Mouse (Mus musculus) left cerebral cortex, adult 8-10 months (tissue): ENCODE results near the gene Tyro3. TPM values are rescaled to one million over a fixed set of nuclear protein-coding genes. Genes with fewer than 3 reads are reported as not detected.

Experiments
- DNase-seq, 2 experiments: peaks; one replicate each; pipeline ENCODE4 v3.0.0; 2022; ENCODE audit warnings: low spot score in 2 of 2
- total RNA-seq, 4 experiments: library from RNA; stranded (reverse); gene quantifications; 2 replicates each; pipeline ENCODE4 v1.2.4; 2022

Tyro3 gene
- total RNA-seq, 4 experiments from 2014 or later = 180 to 223 (median 191) TPM

GRCm38 (mm10) chr2:119803618-119804274 lies 6.2 kb downstream of the Tyro3 start:
- no peak for DNase-seq

DNA sequence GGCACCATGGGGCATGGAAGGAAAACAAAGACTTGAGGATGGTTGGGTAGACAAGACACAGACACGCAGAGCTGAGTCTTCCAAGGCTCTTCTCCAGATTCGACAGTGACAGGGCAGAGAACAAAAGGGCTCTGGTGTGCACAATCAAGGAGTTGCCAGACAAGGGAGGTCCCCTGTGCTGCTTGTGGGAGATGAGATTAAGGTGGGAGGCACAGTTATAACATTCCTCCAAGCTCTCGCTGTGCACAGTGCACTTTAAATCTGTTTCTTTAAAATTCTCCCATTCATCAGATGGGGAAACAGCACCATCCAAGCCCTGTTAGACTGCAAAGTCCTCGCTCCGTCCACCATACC lies 6.7 kb downstream of the Tyro3 start:
- DNase-seq = no peak

- no peak for DNase-seq
These were observed 7.2 kb downstream of the Tyro3 start for GRCm38 (mm10) chr2:119804776-119805175.

DNA sequence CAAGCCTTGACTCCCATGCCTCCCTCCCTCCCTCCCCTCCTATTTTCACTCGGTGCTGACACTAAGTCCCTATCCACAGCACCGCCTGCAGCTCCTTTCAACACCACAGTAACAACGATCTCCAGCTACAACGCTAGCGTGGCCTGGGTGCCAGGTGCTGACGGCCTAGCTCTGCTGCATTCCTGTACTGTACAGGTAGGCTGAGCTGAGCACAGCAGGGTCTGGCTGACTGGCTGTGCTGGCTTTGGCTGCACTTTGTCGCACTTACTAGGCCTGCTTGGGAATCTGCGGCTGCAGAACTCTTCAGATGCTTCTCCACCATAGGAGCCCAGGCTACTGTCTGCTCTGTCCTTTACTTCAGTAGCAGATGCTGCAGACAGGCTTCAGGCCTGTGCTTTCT lies 8.0 kb downstream of the Tyro3 start:
- no peak for DNase-seq

DNA sequence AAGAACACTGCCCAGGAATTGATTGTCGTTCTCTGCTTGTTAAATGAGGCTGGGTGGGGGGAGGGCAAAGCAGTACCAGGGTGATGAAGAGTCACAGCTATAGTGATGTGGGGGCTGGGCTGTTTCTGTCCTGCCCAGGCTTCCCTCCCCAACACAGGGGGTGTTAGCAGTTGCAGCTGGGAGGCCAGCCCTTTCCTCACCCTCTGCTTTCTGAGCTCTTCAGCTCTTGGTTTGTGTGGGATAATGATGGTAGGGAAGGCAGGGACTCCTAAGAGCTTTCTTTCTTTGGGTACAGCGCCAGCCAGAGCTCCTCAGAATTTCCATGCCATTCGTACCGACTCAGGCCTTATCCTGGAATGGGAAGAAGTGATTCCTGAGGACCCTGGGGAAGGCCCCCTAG lies 10.9 kb downstream of the Tyro3 start:
- no peak for DNase-seq

GRCm38 (mm10) chr2:119808881-119809280 lies 11.3 kb downstream of the Tyro3 start:
- DNase-seq = no peak

DNA sequence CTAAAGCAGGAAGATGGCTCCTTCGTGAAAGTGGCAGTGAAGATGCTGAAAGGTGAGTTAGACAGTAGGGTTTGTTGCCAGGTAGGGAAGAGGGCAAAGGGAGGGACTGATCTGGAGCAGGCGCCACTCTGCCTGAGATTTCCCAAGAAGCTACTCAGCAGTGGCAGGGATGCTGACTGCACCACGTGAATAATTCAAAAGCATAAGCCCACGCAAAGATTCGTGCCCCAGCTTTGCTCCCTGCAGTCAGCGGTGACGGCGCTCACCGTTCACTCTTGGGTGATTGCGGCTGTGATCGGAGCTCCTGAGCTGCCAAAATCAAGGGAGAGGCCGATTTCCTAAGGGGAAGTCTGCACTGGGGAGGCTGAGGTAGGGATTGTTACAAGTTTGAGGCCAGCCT lies 13.4 kb downstream of the Tyro3 start:
- DNase-seq = no peak

DNA sequence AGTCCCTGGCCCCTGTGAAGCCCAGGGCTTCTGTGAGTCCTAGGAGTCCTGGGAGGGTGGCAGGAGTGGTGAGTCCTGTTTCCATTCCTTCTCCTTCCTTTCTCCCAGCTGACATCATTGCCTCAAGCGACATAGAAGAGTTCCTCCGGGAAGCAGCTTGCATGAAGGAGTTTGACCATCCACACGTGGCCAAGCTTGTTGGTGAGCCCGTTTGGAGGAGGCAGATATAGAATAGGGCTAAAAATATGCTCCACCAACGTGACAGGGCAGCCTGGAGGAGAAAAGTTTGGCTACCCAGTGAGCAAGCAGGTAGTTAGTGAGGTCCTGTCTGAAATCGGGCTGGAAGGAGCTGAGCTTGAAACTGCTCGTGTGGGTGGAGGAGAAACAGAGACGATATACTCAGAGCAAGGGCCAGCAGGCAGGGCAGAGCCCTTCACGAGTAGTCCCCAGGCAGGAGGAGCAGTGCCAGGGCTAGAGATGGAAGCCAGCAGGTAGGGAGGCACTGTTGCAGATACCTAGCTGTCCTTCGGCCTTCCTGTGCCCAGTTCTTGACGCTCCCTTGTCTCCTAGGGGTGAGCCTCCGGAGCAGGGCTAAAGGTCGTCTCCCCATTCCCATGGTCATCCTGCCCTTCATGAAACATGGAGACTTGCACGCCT lies 14.1 kb downstream of the Tyro3 start:
- DNase-seq = peak in 1 of 2 experiments; percentile 85

DNA sequence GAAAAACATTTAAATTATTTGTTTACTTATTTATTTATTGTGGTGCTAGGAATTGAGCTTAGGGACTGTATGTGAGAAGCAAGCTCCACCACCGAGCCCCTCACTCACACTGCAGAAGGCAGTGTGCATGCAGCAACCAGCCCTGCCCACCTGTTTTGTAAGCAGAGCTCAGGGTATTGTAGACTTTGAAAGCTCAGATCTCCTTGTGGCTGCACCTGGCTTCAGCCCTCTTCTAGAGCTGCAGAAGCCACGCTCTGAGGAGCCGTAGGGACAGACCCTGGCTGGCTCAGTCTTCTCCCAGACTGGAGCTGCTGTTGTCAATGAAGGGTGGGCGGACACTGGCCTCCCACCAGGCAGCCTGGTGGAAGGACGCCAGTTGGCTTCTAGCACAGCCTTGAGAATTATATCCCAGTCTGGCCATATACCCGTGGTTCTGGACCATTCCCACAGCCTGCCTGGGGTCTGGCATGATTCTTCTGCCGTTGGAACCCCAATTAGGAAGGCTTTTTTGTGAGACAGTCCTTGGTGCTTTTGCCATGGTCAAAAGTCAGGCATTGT lies 16.9 kb downstream of the Tyro3 start:
- DNase-seq = peak in 1 of 2 experiments; percentile 85

DNA sequence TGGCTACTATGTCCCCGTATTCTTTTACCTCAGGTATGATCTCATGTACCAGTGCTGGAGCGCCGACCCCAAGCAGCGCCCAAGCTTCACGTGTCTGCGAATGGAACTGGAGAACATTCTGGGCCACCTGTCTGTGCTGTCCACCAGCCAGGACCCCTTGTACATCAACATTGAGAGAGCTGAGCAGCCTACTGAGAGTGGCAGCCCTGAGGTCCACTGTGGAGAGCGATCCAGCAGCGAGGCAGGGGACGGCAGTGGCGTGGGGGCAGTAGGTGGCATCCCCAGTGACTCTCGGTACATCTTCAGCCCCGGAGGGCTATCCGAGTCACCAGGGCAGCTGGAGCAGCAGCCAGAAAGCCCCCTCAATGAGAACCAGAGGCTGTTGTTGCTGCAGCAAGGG lies 19.1 kb downstream of the Tyro3 start:
- no peak for DNase-seq

DNA sequence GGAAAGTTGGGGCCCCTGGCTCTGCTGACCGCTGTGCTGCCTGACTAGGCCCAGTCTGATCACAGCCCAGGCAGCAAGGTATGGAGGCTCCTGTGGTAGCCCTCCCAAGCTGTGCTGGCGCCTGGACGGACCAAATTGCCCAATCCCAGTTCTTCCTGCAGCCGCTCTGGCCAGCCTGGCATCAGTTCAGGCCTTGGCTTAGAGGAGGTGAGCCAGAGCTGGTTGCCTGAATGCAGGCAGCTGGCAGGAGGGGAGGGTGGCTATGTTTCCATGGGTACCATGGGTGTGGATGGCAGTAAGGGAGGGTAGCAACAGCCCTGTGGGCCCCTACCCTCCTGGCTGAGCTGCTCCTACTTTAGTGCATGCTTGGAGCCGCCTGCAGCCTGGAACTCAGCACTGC lies 19.5 kb downstream of the Tyro3 start:
- no peak for DNase-seq

GRCm38 (mm10) chr2:119818668-119819272 lies 21.2 kb downstream of the Tyro3 start:
- no peak for DNase-seq

- DNase-seq = peak in 1 of 2 experiments; percentile 74
These were observed 23.6 kb downstream of the Tyro3 start for GRCm38 (mm10) chr2:119821136-119821535.

DNA sequence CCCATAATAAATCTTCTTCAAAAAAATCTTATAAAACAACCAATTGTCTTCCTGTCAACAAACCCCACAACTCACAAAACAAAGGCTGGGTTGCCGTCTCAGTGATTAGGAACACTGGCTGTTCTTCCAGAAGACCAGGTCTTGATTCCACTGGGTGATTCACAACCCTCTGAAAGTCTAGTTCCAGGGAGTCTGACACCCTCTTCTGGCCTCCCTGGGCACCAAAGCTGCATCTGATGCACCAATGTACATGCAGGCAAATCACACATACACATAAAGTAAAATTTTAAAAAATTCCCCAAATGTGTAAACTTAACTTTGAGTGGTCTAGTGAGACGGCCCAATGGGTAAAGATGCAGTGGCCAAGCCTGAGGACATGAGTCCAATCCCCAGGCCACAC lies 33.0 kb downstream of the Tyro3 start:
- DNase-seq = no peak

DNA sequence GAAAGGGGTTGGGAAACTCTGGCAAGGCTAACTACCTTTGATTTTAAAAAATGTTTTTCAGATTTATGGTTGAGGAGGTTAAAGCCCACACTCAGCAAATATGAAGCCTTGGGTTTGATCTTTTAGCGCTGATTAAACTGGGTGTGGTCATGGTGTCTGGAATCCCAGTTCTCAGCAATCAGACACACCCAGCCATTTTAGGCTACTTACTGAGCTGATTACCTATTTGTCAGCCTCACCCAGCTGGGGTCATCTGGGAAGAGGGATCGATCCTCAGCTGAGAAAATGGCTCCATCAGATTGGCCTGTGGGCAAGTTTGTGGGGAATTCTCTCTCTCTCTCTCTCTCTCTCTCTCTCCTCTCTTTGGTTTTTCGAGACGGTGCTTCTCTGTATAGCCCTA lies 36.7 kb downstream of the Tyro3 start:
- no peak for DNase-seq

- DNase-seq = no peak
These were observed 40.1 kb downstream of the Tyro3 start for GRCm38 (mm10) chr2:119837616-119838015.

GRCm38 (mm10) chr2:119838363-119839156 lies 41.0 kb downstream of the Tyro3 start:
- no peak for DNase-seq

GRCm38 (mm10) chr2:119840008-119840407 lies 42.5 kb downstream of the Tyro3 start:
- DNase-seq = no peak

- peak; percentile 33 to 67 for DNase-seq
These were observed 44.5 kb downstream of the Tyro3 start for GRCm38 (mm10) chr2:119842000-119842399.

DNA sequence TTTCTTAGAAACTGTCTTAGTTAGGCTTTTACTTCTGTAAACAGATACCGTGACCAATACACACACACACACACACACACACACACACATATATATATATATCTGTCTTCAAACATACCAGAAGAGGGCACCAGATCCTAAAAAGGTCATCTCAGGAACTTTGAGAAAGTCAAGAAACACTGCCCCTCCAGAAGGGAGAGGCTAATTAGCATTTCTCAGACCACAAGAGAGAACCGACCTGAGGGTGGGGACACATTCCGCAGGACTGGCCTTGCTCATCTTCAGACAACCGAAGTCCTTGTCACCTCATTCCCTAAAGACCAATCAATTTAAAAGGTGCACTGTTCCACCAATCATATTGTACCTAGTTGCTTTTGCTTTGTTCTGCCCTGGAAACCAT lies 46.0 kb downstream of the Tyro3 start:
- no peak for DNase-seq

GRCm38 (mm10) chr2:119845882-119846546 lies 48.5 kb downstream of the Tyro3 start:
- DNase-seq = no peak
